ENCODE assay signal across 8 mouse cellular contexts in the genomic region with DNA sequence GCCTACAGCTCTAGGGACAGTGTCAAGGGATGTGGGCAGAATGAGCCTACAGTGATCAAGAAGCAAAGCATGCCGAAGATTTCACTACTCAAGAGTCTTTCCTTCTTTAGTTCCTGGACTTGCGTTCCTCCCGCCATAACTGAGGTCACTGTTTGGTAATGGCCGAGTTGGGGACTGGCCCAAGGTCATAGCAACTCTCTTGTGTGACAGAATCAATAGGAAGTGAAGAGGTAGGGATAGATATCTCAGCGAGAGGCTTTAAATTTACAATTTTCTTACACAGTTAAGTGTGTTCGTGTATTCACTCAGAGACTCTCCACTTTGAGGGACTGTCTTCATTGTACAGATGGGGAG. TPM values are rescaled to one million over a fixed set of nuclear protein-coding genes. Genes with fewer than 3 reads are reported as not detected.
DNase-seq lines count a peak whose midpoint lies in the region; ATAC-seq and TF ChIP-seq lines count a peak whose summit lies in the region.

No protein-coding gene starts in this region.

- DNase-seq in heart, postnatal 4 days = no peak
- DNase-seq in MEL (ENCODE audit: low read depth, low spot score) = no peak
- peak; percentile 24 for DNase-seq in liver, postnatal 0 days
- no peak for DNase-seq in spleen, postnatal 36 days (ENCODE audit: low spot score in 2 of 2)
- no peak for DNase-seq in left cerebral cortex, adult 8-10 months (ENCODE audit: low spot score in 2 of 2)
- DNase-seq in gastrocnemius, adult 18-20 months (ENCODE audit: low spot score) = no peak

- peak overlapping the region; percentile 91 for H3K4me2 ChIP-seq in heart, embryonic 13.5 days
- peak overlapping the region; percentile 70 for H3K4me2 ChIP-seq in forebrain, embryonic 15.5 days (replicated peaks)
- H3K4me2 ChIP-seq in liver, postnatal 0 days (ENCODE audit: low read depth, low read length) = peak overlapping the region; percentile 74

- ATAC-seq in heart, embryonic 13.5 days (ENCODE audit: extremely low read depth, insufficient number of reproducible peaks, low FRiP score, low TSS enrichment) = no peak
- ATAC-seq in forebrain, embryonic 15.5 days (replicated peaks) = no peak
- no peak for ATAC-seq in liver, postnatal 0 days

- H3K9ac ChIP-seq in heart, embryonic 13.5 days = peak overlapping the region; percentile 88
- peak overlapping the region; percentile 79 for H3K9ac ChIP-seq in MEL (ENCODE audit: control insufficient read depth, low read depth, low read length, poor library complexity, severe bottlenecking)
- H3K9ac ChIP-seq in forebrain, embryonic 15.5 days (replicated peaks) = peak overlapping the region; percentile 61
- H3K9ac ChIP-seq in liver, postnatal 0 days (replicated peaks) = peak overlapping the region; percentile 57

- no peaks in the 10 kb centered on the region for H3K27me3 ChIP-seq in heart, embryonic 13.5 days (replicated peaks)
- no peaks in the 10 kb centered on the region for H3K27me3 ChIP-seq in MEL (ENCODE audit: control insufficient read depth in 1 of 2, insufficient read depth in 2 of 2, low read length in 2 of 2)
- H3K27me3 ChIP-seq in forebrain, embryonic 15.5 days = no peaks in the 10 kb centered on the region
- H3K27me3 ChIP-seq in liver, postnatal 0 days (ENCODE audit: insufficient read depth, low read length) = no peaks in the 10 kb centered on the region

- WGBS in heart, embryonic 13.5 days = 36% methylated on average over 6 of the region's 6 CpGs
- WGBS in forebrain, embryonic 15.5 days = 42% methylated on average over 6 of the region's 6 CpGs
- 13% methylated on average over 6 of the region's 6 CpGs for WGBS in liver, postnatal 0 days (ENCODE audit: insufficient replicate concordance)

- H3K36me3 ChIP-seq in heart, embryonic 13.5 days = peaks cover 34% of the 10 kb centered on the region
- H3K36me3 ChIP-seq in MEL (ENCODE audit: control insufficient read depth in 1 of 2, insufficient read depth in 2 of 2, low read length in 2 of 2) = peaks cover 0 to 31% of the 10 kb centered on the region in 2 experiments; a peak in 2 of 4 replicates
- H3K36me3 ChIP-seq in forebrain, embryonic 15.5 days = no peaks in the 10 kb centered on the region
- peaks cover 2% of the 10 kb centered on the region; the same call in 1 of the 2 replicates for H3K36me3 ChIP-seq in liver, postnatal 0 days (replicated peaks; ENCODE audit: insufficient read depth, low read length)

- peaks cover 42% of the 10 kb centered on the region for H3K79me2 ChIP-seq in MEL (ENCODE audit: control insufficient read depth, insufficient read depth, low read length, poor library complexity)

- peak overlapping the region; percentile 91 for H3K27ac ChIP-seq in heart, embryonic 13.5 days (replicated peaks)
- H3K27ac ChIP-seq in MEL (ENCODE audit: control insufficient read depth, low read depth, low read length) = peak overlapping the region; percentile 91
- no peak overlapping the region for H3K27ac ChIP-seq in forebrain, embryonic 15.5 days (replicated peaks)
- H3K27ac ChIP-seq in liver, postnatal 0 days (ENCODE audit: low read depth) = peak overlapping the region; percentile 69

- no peaks in the 10 kb centered on the region for H3K9me3 ChIP-seq in heart, embryonic 13.5 days
- no peaks in the 10 kb centered on the region for H3K9me3 ChIP-seq in MEL (replicated peaks; ENCODE audit: insufficient read depth, low read length)
- H3K9me3 ChIP-seq in forebrain, embryonic 15.5 days = no peaks in the 10 kb centered on the region
- no peaks in the 10 kb centered on the region for H3K9me3 ChIP-seq in liver, postnatal 0 days (ENCODE audit: low read length)

- TF ChIP-seq EP300 in MEL (IDR thresholded peaks at IDR 0.05; ENCODE audit: low read depth in 1 of 2, low read length in 2 of 2) = no peak
- no peak for TF ChIP-seq EP300 in liver, postnatal 0 days (IDR thresholded peaks at IDR 0.05; ENCODE audit: low read depth)

- H3K4me1 ChIP-seq in heart, embryonic 13.5 days = peaks cover 42% of the 10 kb centered on the region
- H3K4me1 ChIP-seq in MEL (ENCODE audit: control insufficient read depth in 1 of 2, insufficient read depth in 2 of 2, low read length in 2 of 2) = peaks cover 5 to 24% of the 10 kb centered on the region in 2 experiments
- peaks cover 35% of the 10 kb centered on the region for H3K4me1 ChIP-seq in forebrain, embryonic 15.5 days
- H3K4me1 ChIP-seq in liver, postnatal 0 days (ENCODE audit: insufficient read depth) = peaks cover 24% of the 10 kb centered on the region

- TF ChIP-seq CTCF in MEL (IDR thresholded peaks at IDR 0.05 in 2 of 3, conservative IDR thresholded peaks at IDR 0.05 in 1 of 3; ENCODE audit: control insufficient read depth in 1 of 3, insufficient read depth in 1 of 3, low read depth in 2 of 3, low read length in 3 of 3, poor library complexity in 1 of 3, severe bottlenecking in 1 of 3) = no peak
- no peak for TF ChIP-seq CTCF in liver, postnatal 0 days (IDR thresholded peaks at IDR 0.05; ENCODE audit: low read depth)

- peak overlapping the region; percentile 89 for H3K4me3 ChIP-seq in heart, embryonic 13.5 days
- peak overlapping the region; percentile 61 to 95 for H3K4me3 ChIP-seq in MEL (ENCODE audit: control insufficient read depth in 1 of 2, insufficient read depth in 1 of 2, low read depth in 2 of 2, low read length in 2 of 2)
- H3K4me3 ChIP-seq in forebrain, embryonic 15.5 days = peak overlapping the region; percentile 54
- H3K4me3 ChIP-seq in liver, postnatal 0 days (ENCODE audit: low read depth, low read length) = peak overlapping the region; percentile 61

- no peak for TF ChIP-seq POLR2A in MEL (IDR thresholded peaks at IDR 0.05; ENCODE audit: control insufficient read depth in 1 of 2, insufficient read depth in 1 of 2, low read depth in 1 of 2, low read length in 2 of 2, poor library complexity in 1 of 2)

- no peak for TF ChIP-seq RAD21 in MEL (IDR thresholded peaks at IDR 0.05; ENCODE audit: low read depth, low read length)

TF ChIP-seq in MEL, 35 proteins besides CTCF, POLR2A, EP300 and RAD21:
- TF ChIP-seq MYB (IDR thresholded peaks at IDR 0.05; ENCODE audit: low read depth, low read length) (no peak), ELF1 (IDR thresholded peaks at IDR 0.05; ENCODE audit: low read depth, low read length) (0 out of 2 replicates have a peak, but pooled peaks have one; percentile 9)

RNA-seq across cellular contexts. Expression of a gene that starts 0.8 kb away (rescaled TPM):
- polyA plus RNA-seq in heart, embryonic 13.5 days (2015; fragmentation: Nextera tagmentation; extraction: Ambion mirVana) = 152 and 172 TPM in 2 replicates
- 10 to 100 TPM; 99.1 to 99.6 TPM for total RNA-seq in heart, postnatal 4 days (2021)
- 103 and 121 TPM in 2 replicates for total RNA-seq in MEL (2012; rRNA removed)
- polyA plus RNA-seq in MEL (2012; ENCODE audit: insufficient read depth in 1 of 2, insufficient read length in 2 of 2, low read depth in 1 of 2, low replicate concordance in 2 of 2, missing spikeins in 1 of 2) = 10 to 100 TPM in 1 of 2 experiments, not detected in 1; 88.1 TPM
- 87.5 and 89.0 TPM in 2 replicates for polyA plus RNA-seq in forebrain, embryonic 15.5 days (2015; fragmentation: Nextera tagmentation; extraction: Ambion mirVana)
- polyA plus RNA-seq in liver, postnatal 0 days (2015; fragmentation: Nextera tagmentation; extraction: Ambion mirVana) = 122 and 133 TPM in 2 replicates
- 10 to 100 TPM; 25.7 to 26.7 (median 26.5) TPM for total RNA-seq in left cerebral cortex, adult 8-10 months (2022)
- total RNA-seq in gastrocnemius, adult 18-20 months (2021) = 10 to 100 TPM; 49.7 to 53.9 TPM

RNA-seq across cellular contexts. Expression of a gene that starts 0.8 kb away (rescaled TPM):
- polyA plus RNA-seq in heart, embryonic 13.5 days (2015; fragmentation: Nextera tagmentation; extraction: Ambion mirVana) = 59.6 and 65.8 TPM in 2 replicates
- 10 to 100 TPM; 39.3 to 40.4 TPM for total RNA-seq in heart, postnatal 4 days (2021)
- 83.9 and 88.2 TPM in 2 replicates for total RNA-seq in MEL (2012; rRNA removed)
- polyA plus RNA-seq in MEL (2012; ENCODE audit: insufficient read depth in 1 of 2, insufficient read length in 2 of 2, low read depth in 1 of 2, low replicate concordance in 2 of 2, missing spikeins in 1 of 2) = 100 to 1,000 TPM; 113 to 189 TPM
- polyA plus RNA-seq in forebrain, embryonic 15.5 days (2015; fragmentation: Nextera tagmentation; extraction: Ambion mirVana) = 109 TPM in 2 replicates
- polyA plus RNA-seq in liver, postnatal 0 days (2015; fragmentation: Nextera tagmentation; extraction: Ambion mirVana) = 30.4 and 34.5 TPM in 2 replicates
- total RNA-seq in left cerebral cortex, adult 8-10 months (2022) = 10 to 100 TPM; 76.2 to 82.1 (median 79.1) TPM
- 10 to 100 TPM; 10.7 to 13.3 TPM for total RNA-seq in gastrocnemius, adult 18-20 months (2021)

RNA-seq across cellular contexts. Expression of a gene that starts 30.9 kb away (rescaled TPM):
- 4.5 and 4.6 TPM in 2 replicates for polyA plus RNA-seq in heart, embryonic 13.5 days (2015; fragmentation: Nextera tagmentation; extraction: Ambion mirVana)
- 1 to 10 TPM; 3.1 to 3.8 TPM for total RNA-seq in heart, postnatal 4 days (2021)
- total RNA-seq in MEL (2012; rRNA removed) = 5.8 and 6.7 TPM in 2 replicates
- polyA plus RNA-seq in MEL (2012; ENCODE audit: insufficient read depth in 1 of 2, insufficient read length in 2 of 2, low read depth in 1 of 2, low replicate concordance in 2 of 2, missing spikeins in 1 of 2) = 1 to 10 TPM in 1 of 2 experiments, not detected in 1; 8.3 TPM
- 1.4 and 1.8 TPM in 2 replicates for polyA plus RNA-seq in forebrain, embryonic 15.5 days (2015; fragmentation: Nextera tagmentation; extraction: Ambion mirVana)
- 21.6 and 23.4 TPM in 2 replicates for polyA plus RNA-seq in liver, postnatal 0 days (2015; fragmentation: Nextera tagmentation; extraction: Ambion mirVana)
- 1 to 10 TPM; 1.4 to 2.5 (median 1.6) TPM for total RNA-seq in left cerebral cortex, adult 8-10 months (2022)
- 10 to 100 TPM; 36.8 to 37.2 TPM for total RNA-seq in gastrocnemius, adult 18-20 months (2021)

RNA-seq across cellular contexts. Expression of a gene that starts 57.7 kb away (rescaled TPM):
- 2.3 and 3.0 TPM in 2 replicates for polyA plus RNA-seq in heart, embryonic 13.5 days (2015; fragmentation: Nextera tagmentation; extraction: Ambion mirVana)
- total RNA-seq in heart, postnatal 4 days (2021) = 1 to 10 TPM; 1.1 to 1.2 TPM
- total RNA-seq in MEL (2012; rRNA removed) = 7.1 and 10.1 TPM in 2 replicates
- polyA plus RNA-seq in MEL (2012; ENCODE audit: insufficient read depth in 1 of 2, insufficient read length in 2 of 2, low read depth in 1 of 2, low replicate concordance in 2 of 2, missing spikeins in 1 of 2) = under 1 TPM in 1 of 2 experiments, not detected in 1; 0.43 TPM
- 5.2 and 6.2 TPM in 2 replicates for polyA plus RNA-seq in forebrain, embryonic 15.5 days (2015; fragmentation: Nextera tagmentation; extraction: Ambion mirVana)
- 13.4 and 13.7 TPM in 2 replicates for polyA plus RNA-seq in liver, postnatal 0 days (2015; fragmentation: Nextera tagmentation; extraction: Ambion mirVana)
- total RNA-seq in left cerebral cortex, adult 8-10 months (2022) = 1 to 10 TPM; 4.3 to 6.0 (median 5.2) TPM
- under 1 TPM in 1 of 2 experiments, not detected in 1; 0.17 TPM for total RNA-seq in gastrocnemius, adult 18-20 months (2021)
